Mouse (Mus musculus) thymus, postnatal 10 days (tissue): Measurements from ENCODE around the gene Prkce.

Source experiments
- DNase-seq, 2 experiments: peaks; one replicate each; pipeline ENCODE4 v3.0.0; 2021; ENCODE audit warnings: low spot score in 2 of 2

Gene Prkce

DNA sequence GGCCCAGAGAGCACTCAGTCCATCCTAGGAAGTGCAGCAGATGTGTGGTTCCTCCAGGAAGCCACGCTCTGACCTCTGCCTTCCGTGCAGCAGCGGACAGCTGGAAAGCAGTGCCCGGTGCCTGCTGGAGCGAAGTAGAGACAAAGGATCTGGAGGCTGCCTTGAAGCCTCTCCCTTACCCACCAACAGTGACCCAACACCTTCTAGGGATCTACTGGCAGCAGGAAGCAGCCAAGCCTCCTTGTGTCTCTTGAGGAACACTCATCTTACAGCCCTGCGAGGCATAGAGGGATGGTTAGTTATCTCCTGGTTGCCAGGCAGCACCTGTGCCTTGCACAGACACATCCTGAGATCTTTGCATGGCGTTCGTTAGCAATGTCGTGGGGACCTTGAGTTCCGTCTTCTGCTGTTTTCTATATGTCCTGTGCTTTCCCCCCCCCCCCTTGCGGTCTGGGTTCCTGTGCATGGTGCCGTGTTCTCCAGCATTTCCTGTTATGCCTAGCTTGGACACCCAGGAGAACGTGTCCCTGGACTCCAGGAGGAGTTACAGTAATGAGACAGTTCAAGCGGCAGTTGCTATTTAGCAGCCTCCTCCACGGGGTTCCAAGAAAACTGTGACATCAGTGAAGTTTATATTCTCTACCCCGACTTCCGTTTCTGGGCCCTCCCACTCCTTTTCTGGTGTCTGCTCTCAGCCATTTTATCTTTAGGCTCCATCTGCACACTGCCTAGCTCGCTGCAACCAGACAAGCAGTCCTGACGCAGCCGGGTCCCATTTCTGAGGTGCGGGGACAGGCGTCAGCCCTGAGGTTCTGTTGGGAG, 133.4 kb downstream of the Prkce start:
- DNase-seq, result peak; percentile 34 to 45

DNA sequence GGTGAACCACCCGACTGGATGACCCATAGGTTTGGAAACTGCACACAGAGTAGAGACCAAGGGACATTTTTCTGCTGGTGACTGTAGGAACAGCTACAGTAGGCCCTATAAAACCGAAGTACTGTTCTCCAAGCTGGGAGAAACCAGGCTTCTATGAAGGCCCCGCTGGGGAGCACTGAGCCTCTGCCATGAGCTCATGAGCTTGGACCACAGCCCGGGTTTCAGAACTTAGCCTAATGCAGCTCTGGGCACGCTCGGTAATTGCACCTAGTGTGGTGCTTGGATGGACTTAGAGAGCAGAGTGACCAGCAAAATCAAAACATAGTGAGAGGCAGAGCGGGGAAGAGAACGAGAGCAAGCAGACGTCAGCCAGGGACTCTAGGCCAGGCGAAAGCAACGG, 134.7 kb downstream of the Prkce start:
- no peak for DNase-seq

DNA sequence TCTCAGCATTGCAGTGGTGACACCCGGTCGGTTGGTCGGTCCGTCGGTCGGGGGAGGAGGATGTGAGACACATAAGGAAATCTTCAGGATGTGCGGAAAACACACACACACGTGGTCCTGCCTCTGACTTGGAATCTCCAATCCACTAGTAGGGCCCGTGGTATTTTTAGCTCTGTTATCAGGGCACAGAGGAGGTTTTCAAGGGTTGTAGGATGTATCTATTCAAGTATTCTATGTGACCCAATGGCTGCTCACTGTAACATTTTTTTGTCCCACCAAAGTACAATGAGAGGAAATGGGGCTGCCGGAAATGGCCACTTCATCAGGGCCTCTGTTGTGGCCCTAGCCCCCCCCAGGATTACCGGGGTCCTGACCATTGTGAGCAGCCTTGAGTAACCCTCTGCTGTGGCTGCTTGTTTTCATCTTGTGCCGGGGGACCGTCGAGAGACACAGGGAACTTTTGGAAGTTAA, 135.3 kb downstream of the Prkce start:
- no peak for DNase-seq

DNA sequence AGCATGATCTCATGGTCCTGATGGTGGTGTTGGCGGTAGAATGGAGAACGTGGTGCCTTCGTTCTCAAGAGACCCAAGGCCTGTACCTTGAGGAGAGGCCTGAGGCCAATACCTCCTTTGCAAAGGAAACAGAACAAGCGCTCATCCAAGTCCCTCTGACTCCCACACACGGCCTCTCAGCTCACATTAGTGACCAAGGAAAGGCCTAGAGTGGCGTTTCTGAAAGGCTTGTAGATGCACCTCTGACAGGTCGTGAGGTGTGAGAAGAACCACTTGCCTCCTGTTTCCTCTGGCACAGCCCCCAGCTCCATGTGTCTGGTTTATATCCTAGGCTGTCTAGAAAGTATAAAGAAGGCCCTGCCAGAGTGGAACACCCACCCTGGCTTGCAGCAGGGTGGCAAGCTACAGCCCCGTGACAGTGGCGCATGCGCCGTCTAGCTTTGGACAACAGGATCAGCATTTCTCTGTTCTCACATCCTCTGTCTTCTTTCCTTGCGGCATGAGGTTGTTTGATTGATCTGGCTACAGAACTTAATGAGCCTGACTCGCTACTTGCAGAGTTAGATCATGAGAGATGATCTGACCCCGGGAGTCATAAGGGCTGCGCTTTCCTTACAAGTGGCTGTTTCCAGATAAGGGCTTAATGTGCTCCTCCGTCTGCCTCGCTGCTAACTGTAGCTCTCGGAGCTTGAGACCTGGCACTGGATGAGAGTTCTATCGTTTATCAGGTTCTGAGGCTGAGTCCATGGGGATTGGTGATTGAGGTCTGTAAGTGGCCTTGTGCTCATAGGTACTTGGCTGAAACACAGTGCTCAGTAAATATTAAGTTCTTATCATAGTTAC, 136.0 kb downstream of the Prkce start:
- DNase-seq, result no peak

DNA sequence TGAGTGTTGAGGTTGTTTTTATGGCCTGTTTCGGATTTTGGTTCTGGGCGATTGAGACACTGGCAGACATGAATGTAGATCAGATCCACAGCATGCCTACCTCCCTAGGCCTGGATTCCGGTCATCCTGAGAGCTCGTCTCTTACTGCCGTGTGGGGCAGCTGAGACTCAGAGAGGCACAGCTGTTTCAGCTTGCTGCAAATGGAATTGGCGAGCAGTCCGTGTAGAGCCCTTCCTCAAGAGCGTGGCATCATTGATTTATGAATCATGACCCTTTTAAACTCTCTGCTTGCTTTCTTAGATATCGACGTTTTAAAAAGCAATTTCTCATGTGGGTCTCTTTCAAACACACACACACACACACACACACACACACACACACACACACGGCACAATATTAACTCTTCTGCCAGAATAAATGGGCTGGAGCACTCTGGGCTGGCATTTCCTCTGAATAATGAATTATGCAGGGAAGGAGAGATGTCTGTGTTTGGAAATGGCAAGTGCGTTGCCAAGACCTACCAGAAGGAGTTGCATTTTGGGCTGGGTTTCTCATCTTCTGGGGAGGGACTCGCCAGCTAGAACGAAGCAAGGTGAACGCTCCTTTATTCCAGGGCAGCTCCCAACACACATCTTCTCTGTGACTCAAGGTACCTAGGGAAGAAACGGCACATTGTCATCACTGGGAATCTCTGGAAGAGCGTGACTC, 137.5 kb downstream of the Prkce start:
- DNase-seq, result no peak

DNA sequence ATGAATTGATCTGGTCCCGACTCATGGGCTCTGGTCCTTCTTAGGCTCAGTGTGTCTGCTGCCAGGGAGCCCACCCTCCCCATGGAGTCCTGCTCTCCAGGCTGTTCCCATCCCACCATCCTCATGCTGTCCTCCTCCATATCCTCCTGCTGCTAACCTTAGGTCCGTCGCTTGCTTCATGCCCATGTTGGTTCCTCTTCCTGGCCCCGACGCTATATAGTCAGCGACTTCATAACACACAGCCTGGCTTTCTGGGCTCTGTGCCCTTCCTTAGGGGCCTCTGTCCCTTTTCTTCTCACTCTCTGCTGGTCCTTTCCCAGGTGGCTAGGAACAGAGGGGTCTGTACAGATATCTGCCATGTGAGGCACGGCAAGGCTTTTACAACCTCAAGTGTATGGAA, 138.6 kb downstream of the Prkce start:
- DNase-seq, result no peak

DNA sequence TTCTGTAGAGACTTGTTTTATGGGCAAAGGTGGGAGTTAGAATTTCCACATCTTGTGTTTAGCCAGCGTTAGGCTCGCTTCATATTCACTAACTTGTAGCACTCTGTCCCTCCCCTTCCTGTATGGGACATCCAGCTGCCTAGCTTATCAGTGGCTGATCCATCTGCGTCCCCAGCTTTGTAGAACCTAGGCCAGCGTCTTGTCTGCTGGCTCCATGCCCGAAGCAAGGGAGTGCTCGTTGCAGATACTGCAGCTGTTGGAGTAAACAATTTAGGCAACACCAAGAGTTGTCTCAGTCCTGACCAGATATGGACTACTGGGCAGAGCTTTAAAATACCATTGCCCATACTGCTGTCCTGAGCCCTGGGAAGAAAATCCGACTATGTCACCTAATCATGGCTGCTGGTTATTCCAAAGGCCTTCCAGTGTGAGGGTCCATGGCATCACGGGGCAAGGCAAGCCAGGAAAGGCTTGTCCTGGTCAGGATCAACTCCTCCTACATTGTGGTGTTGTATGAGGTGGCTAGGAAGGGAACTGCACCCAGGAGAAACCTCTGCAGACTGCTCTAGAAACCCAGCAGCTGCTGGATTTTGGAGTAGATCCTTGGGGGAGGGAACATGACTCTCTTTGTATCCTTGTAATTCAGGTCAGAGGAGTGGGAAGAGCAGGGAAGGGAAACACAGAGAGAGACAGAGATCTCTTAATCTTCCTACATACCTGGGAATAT, 146.0 kb downstream of the Prkce start:
- no peak for DNase-seq

DNA sequence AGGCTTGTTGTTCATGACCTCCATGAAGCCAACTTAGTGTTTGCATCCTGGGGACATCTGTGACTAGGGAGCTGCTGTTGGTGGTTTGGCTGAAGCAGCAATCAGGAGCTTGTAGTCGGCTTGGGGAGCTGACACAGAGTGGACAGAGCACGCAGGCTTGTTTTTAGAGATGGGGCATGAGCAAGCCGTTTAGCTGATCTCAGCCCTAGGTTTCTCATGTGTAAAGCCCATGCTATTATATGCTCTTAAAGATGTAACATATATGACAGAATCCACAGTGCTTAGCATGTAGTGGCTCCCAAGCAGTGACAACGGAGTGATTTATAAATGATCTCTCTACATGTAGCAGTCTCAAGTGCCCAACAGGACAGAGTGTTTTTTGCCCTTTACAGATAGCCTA, 148.3 kb downstream of the Prkce start:
- DNase-seq, result no peak

DNA sequence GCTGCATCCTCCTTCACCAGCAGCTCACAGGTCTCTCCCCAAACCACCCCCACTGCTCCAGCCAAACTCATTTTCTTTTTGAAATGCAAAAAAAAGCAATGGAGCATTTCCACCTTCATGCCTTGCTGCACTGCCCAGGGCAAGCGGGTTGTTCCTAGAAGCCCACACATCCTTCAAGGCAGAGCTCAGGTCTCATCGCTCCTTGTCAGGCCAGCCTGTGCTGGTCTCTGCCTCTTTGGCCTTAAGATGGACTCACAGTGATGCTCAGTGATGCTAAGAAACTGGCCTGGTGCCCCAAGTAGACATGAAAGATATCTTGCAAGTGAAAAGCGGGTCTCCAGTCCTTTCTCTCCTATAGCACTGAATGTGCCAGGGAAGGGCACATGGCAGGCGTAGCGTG, 149.2 kb downstream of the Prkce start:
- no peak for DNase-seq

DNA sequence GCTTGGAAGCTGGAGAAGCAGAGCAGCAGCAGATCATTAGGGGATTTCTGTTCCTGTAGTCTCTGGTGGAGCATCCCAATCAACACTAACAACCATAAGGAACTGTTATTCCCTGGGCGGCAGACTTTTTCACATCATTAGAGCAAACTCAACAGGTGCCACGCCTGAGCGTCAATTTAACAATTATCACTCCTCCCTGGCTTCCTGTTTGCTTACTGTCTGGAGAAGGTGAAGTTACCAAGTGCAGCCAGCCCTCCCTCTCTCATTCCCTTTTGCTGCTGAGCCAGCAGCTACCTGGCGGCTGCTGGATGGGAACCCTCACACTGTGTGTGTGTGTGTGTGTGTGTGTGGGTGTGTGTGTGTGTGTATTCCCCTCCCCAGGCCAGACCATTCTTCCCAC, 149.6 kb downstream of the Prkce start:
- DNase-seq, result no peak

DNA sequence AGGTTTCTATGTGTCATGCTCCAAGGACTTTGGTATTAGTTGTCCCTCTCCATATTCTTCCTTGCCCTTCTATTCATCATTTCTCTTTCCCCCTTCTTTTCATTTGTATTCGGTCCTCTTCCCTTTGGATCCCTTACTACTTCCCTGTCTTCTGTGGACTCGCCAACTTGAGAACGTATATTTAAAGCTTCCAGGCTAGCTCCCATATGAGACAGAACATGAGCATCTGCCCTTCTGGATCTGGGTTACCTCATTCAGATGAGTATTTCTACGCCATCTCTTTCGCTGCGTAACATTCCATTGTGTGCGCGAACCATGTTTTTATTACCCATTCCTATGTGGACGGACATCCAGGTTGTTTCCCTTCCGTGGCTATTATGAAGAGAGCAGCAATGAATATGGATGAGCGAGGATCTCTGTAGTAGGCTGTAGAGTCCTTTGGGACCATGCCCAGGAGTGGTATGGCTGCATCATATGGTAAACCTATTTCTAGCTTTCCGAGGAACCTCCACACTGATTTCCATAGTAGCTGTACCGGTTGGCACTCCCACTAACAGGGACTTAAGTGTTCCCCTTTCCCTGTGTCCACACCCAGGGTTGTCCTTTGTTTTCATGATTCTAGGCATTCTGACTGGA, 152.5 kb downstream of the Prkce start:
- DNase-seq, result no peak

DNA sequence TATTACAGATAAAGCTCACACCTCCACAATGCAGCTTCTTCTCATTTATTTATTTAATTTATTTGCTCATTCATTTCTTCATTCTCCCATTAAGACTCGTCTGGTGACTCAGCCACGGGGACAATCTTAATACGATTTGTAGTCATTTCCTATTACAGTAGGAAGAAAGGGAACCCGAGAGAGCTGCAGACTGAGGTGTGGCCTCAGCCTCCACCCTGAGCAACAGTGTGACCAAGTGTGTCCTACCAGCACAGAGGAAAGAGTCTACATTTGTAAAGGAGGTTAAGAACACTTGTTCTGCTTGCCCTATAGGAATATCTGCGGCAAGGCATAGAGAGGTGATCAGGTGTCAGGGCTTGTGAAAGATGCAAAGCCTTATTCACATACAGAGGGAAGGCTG, 155.3 kb downstream of the Prkce start:
- DNase-seq, result no peak

DNA sequence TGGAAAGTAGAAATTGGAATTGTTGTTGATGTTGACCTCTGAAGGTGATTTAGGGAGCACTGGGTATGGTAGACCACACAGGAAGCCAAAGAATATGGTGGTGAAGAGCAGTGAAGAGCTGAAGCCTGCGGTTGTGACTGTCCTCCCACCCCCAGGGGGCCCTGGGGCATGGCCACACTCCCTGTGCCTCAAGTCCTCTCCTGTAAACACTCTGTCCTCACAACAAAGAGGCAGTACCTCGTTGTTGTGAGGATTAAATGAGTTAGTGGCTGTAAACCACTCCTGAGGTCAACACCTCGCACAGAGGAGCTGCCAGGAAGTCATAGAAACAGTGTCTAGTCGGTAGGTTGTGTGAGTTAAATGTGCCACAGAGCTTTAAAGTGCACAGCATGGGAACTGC, 155.7 kb downstream of the Prkce start:
- DNase-seq, result no peak

DNA sequence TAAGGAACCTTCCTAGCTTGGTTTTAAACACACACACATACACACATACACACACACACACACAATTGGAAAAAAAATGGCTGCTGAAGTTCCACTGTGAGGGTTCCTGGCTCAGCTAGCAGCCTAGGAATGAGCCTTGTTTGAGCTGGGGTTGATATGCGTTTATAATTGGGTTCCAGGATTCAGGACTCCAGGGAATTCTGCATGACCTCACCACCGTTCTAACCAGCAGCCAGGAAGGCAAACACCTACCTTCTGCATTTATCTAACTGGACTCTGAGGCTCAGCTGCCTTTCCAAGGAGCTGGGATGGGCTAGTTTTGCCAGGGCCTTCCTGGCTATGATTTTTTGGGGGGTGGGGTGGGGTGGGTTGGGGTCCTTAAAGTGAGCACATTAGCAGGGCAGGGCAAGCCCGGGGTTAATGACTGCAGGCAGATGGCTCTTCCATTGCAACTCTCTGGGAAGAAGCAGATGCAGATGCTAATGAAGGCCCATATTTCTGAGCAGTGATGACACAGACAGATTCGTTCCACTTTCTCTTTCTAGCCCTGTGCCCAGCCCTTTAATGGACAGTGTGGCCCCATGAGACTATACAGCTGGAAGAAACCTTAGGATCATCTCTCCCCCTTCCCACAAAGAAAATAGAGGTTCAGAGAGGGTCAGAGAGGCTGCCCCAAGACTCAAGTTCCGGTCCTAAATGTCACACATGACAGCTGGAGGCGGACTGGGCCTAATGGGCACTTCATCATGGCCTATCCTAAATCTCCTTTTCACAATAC, 156.5 kb downstream of the Prkce start:
- DNase-seq, result no peak

DNA sequence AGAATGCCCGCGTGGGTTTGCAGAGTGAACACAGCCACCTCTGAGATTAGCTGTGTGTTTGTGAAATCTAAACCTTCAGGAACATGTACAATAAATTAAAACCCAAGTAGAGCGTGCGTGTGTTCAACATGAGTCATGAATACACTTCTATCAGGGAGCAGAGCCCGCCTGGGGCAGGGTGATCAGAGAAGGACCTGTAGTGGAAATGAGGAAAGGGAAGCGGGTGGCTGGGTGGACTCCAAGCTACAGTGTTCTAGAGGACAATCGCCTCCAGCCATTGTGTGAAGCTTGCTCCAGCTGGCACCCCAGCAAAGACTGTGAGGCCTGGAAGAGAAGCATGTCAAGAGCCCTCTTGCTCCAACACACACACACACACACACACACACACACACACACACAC, 157.2 kb downstream of the Prkce start:
- no peak for DNase-seq

DNA sequence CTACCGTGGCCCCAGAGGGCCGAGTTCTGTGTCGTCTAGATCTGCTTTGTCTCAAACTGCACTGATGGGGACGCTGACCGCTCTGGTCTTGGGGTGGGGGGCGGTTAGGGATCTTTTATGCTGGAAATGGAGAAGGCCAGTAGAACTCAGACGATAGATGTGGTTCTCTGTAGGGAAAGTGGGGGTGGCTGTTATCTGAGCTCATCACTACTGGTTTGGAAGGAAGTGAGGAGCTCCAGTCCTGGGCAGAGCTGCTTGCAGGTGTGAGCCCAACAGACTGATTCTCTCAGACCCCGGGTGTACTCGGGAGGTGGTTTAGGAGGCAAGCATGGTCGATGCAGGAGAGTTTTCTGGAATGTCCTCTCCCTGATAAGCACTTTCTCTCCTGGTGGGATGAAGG, 157.7 kb downstream of the Prkce start:
- peak in 1 of 2 experiments; percentile 17 for DNase-seq

DNA sequence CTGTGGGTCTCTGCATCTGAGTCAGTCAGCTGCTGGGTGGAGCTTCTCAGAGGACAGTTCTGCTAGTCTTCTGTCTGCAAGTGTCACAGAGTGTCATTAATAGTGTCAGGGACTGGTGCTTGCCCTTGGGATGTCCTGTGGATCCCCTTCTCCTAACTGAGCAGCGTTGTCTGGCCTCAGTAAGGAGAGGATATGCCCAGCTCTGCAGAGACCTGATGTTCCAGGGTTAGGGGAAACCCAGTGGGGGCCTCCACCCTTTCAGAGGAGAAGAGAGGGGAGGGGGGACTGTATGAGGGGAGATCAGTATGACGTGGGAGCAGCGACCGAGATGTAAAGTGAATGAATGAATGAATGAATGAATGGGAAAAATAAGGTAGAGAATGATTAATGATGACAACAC, 160.4 kb downstream of the Prkce start:
- no peak for DNase-seq

DNA sequence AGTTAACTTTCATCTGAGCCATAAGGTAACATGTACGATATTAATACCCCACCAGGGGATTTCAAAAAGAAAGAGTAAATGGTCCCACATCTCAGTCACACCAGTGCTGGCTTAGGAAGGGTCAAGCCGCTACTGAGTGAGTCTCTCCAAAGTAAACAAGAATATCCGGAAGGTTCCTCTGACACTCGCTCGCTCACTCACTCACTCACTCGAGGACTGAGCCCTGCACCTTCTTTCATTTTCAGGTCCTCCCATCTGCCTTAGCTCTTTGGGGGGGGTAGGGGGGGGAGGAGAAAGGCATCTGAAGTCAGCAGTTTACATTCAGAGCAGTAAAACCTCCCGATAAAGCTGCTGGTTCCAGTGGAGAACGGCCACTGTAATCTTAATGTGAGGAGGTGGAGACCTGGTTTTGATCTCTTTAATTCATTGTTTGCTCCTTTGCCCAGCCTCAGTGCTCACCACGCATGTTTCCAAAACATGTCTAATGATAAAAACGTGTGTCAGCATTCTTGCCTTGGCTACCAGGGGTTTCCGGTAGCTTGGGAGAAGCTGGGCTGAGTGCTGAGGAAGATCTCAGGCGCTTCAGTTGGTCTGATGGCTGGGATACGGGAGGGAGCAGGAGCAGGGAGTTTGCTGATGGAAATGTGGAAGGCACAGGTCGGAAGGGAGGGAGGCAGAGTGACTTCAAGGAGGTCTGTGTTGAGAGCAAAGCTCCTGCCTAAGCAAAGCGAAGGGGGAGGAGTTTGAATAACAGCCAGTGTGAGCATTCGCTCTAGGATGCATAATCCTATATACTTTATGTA, 161.9 kb downstream of the Prkce start:
- DNase-seq, result no peak
